Mouse (Mus musculus) left cerebral cortex, adult 2 months (tissue): ENCODE results near the gene Peg12. TPM values are rescaled to one million over a fixed set of nuclear protein-coding genes. Genes with fewer than 3 reads are reported as not detected.
A peak's percentile ranks its signal among the peaks of the same experiment; 100 is the strongest.

Experiments used
- DNase-seq, 2 experiments: peaks; one replicate each; pipeline ENCODE4 v3.0.0; 2021 to 2022; ENCODE audit warnings: low spot score in 2 of 2, mixed read lengths in 1 of 2; ENCODE audit errors: extremely low spot score in 1 of 2
- H3K27ac ChIP-seq: fragments of 200-600 bp; 2 replicates; pipeline ENCODE4 v1.8.1; 2022
- H3K4me3 ChIP-seq: fragments of 200-600 bp; 2 replicates; pipeline ENCODE4 v1.8.1; 2022
- CTCF ChIP-seq: fragments of 200-600 bp; IDR thresholded peaks from 2 replicates; pipeline ENCODE4 v1.8.1; 2022; ENCODE audit warnings: antibody characterized with exemption, mild to moderate bottlenecking, moderate library complexity
- intact Hi-C: fragments of 180-260 bp; cut with DNase I; formaldehyde crosslinking; loops from one replicate; pipeline ENCODE4 v1.15.1; 2025
- long read RNA-seq, 2 experiments: library from polyadenylated mRNA; stranded (forward); transcript quantifications; one replicate each; pipeline ENCODE4 v2.0.0; 2021; ENCODE audit warnings: borderline mapping rate in 2 of 2
- total RNA-seq, 2 experiments: library from RNA; stranded (reverse); gene quantifications; 2 replicates each; pipeline ENCODE4 v1.2.3; 2021

Gene Peg12
- total RNA-seq = under 1 TPM; 0.26 to 0.29 TPM
- long read RNA-seq, experiment 1 = 0 reads
- long read RNA-seq, experiment 2, partial matches to known transcripts = 0 of 1 reads
- long read RNA-seq, experiment 2, other reads (novel, unspliced or antisense) = 0 of 1 reads

- intact Hi-C loops = no loop called here
- Histone ChIP-seq H3K4me3 (peak within 1 kb of the TSS; percentile 46), H3K27ac (no peak within 1 kb of the TSS)
- DNase-seq = peak; percentile 15 to 20
- TF ChIP-seq CTCF = peak; percentile 77
Observed at GRCm38 (mm10) chr7:62463878-62464755, at the start of gene Peg12. Peg12 (minus strand) TSS chr7:62464510.

DNA sequence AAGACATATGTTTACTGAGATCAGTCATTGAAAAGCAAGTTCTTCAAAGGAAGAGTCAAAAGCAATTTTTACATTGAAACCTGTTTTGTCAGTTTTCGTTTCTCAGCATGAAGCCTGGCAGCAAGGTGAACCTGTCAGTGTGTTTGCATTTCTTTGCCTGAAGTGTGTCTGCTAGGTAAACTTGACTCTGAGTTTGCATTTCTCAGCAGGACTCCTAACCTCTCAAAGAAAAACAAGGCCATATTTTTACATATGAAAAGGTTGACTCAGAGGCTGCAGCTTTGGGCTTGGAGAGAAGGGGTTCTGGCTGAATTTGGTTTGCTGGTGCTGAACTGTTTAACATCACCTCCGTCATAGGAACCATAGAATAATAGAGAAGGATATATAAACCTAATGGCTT is 21.8 kb upstream of the Peg12 start:
- Histone ChIP-seq H3K27ac (no peak overlapping the region), H3K4me3 (no peak overlapping the region)
- intact Hi-C loops = no loop called here
- TF ChIP-seq CTCF = no peak
- DNase-seq = no peak

- peak; percentile 7 to 13 for DNase-seq
- no peak overlapping the region for H3K27ac ChIP-seq
- TF ChIP-seq CTCF = no peak
Observed at GRCm38 (mm10) chr7:62463007-62463877, 1.1 kb downstream of the Peg12 start.

GRCm38 (mm10) chr7:62462229-62463006 is 1.9 kb downstream of the Peg12 start:
- intact Hi-C loops = no loop called here
- Histone ChIP-seq H3K4me3 (no peak overlapping the region), H3K27ac (no peak overlapping the region)
- no peak for TF ChIP-seq CTCF
- DNase-seq = no peak

More at GRCm38 (mm10) chr7:62463007-62463877, 1.1 kb downstream of the Peg12 start:
- intact Hi-C loops = no loop called here
- peak overlapping the region; percentile 46 for H3K4me3 ChIP-seq

DNA sequence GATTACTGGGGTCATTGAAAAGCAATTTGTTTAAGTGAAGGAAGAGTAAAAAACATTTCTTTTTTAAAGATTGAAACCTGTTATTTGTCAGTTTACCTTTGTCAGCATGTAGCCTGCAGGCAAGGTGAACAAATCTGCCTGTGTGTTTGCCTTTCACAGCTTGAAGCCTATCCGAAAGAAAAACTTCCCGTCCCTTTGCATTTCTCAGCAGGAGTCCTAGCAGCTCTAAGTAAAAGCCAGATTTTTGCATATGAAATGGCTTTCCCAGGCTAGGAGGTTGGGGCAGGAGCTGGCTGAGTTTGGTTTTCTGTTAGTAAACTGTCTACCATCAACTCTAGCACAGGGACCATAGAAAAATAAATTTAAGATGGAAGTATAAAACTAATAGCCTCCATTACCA is 12.0 kb downstream of the Peg12 start:
- DNase-seq = no peak
- H3K4me3 ChIP-seq = no peak overlapping the region
- intact Hi-C loops = no loop called here
- H3K27ac ChIP-seq = no peak overlapping the region
- TF ChIP-seq CTCF = no peak

DNA sequence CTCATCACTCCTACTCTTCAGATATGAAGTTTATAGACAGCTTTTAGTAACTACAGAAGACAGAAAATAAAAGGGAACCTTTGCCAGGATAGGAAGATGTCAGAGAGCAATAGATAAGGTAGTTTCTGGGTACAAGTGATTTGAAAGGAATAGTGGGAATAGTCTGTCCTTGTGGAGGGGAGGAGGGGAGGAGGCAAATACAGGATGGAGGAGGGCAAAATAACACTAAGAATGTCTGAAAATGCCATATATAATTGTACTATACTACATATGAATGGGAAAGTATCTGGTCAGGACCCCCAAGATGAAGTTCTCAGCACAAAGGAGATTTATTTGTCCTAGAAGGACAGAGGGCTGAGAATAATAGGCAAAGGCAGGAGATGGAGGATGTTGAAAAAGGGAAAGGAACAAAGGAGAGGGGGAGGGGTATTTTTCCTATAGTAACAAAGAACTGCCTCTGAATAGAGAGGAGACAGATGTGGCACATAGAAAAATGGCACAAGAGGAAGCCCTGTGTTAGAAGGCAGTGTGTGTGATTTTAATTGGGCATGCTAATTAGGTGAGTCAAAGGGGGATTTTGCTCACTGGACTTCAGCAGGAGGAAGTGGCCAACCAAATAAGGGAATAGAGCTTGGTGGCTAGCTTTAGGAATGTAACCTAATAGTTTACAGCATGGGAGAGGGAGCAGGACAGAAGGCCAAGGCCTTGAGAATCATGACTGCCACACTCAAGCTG is 18.7 kb downstream of the Peg12 start:
- H3K27ac ChIP-seq = no peak overlapping the region
- TF ChIP-seq CTCF = no peak
- intact Hi-C loops = no loop called here
- H3K4me3 ChIP-seq = no peak overlapping the region
- DNase-seq = no peak

DNA sequence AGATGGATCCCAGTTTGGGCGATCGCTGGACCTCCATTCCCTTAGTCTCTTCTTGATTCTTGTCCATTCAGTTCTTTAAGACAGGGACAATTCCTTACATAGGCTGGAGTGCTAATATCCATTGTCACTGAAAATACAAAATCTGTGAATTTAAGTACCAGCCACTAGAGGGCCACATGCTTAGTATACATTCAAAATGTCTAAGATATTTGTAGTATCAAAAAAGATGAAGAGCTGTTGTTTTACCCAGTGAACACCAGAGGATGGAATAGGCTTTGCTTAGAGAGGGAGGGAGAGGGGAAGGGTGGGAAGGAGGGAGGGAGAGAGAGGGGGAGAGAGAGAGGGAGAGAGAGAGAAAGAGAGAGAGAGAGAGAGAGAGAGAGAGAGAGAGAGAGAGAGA is 27.9 kb downstream of the Peg12 start:
- no peak overlapping the region for H3K27ac ChIP-seq
- intact Hi-C loops = no loop called here
- no peak overlapping the region for H3K4me3 ChIP-seq
- TF ChIP-seq CTCF = peak; percentile 37
- no peak for DNase-seq

DNA sequence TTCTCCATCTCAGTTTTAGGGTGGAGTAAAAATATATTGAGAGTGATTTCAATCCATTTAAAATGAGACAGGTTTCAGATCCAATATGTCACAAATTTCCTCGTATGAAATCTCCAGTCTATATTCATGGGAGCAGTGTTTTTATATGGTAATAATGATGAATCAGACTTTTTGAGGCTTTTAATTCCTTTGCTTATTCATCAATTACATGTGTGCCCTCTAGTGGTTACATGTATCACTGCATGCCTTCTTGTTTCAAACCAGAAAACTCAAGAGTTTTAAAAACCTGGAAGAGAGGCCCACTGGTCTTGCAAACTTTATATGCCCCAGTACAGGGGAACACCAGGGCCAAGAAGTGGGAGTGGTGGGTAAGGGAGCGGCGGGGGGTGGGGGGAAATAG is 31.1 kb downstream of the Peg12 start:
- Histone ChIP-seq H3K27ac (no peak overlapping the region), H3K4me3 (no peak overlapping the region)
- DNase-seq = no peak
- TF ChIP-seq CTCF = peak; percentile 55
- intact Hi-C loops = no loop called here

DNA sequence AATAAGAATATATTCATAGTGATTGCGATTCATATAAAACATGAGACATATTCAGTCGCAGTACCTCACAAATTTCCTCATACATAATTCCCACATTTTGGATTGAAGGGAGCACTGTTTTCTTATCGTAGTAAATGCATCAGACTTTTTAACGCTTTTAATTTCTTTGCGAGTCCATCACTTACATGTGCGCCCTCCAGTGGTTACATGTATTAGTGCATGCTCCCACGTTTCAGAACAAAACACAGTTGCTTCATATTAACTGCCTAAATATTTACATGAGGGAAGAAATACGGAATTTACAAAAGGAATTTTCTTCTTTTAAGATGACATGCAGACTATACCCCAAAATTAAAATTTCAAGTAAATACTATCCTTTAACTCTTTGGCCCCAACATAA is 36.0 kb downstream of the Peg12 start:
- H3K4me3 ChIP-seq = no peak overlapping the region
- intact Hi-C loops = no loop called here
- peak; percentile 64 for TF ChIP-seq CTCF
- no peak overlapping the region for H3K27ac ChIP-seq
- no peak for DNase-seq

DNA sequence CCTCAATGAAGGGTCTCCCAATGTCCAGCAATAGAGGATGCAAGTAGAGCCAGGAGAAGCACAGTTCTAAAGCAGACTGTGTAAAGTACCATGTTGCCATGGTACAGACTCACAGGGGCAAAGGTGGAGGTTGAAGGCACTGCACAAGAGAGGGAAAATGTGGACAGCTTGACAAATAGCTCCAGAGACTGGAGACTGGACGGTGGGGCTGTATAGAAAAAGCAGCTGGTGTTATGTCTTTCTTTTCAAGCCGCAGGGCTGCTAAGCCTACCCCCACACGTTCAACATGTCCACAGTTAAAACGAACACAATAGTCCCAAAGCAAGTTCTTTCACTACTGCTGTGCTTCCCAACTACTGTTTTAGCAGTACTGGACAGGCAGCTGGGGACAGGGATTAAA is 41.1 kb downstream of the Peg12 start:
- intact Hi-C loops = no loop called here
- no peak for DNase-seq
- no peak for TF ChIP-seq CTCF
- Histone ChIP-seq H3K27ac (no peak overlapping the region), H3K4me3 (no peak overlapping the region)

- Histone ChIP-seq H3K4me3 (no peak overlapping the region), H3K27ac (no peak overlapping the region)
- no peak for TF ChIP-seq CTCF
- no peak for DNase-seq
- intact Hi-C loops = no loop called here
Observed at GRCm38 (mm10) chr7:62420566-62420965, 43.7 kb downstream of the Peg12 start.
